Mouse (Mus musculus): ENCODE data around the gene Auts2.

Gene Auts2

DNA sequence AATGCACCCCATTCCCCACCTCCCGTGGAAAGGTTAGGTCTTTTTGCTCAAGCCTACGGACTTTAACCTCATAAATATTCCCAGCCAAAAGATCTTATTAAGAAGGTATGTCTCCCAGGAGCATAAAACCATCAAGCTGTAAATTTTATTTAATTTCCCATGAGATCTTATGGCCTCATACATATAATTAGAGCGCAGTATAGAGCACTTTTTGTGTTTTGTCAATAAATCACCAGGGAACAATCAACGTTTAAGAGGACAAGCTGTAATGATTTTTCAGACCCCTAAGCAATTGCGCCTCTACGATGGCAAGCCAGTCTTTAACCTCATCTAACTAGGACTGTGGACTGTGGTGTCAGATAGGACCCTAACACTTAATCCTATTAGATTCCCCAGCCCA lies 820.4 kb downstream of the Auts2 start:
- DNase-seq (ENCODE audit: low spot score), result no peak

DNA sequence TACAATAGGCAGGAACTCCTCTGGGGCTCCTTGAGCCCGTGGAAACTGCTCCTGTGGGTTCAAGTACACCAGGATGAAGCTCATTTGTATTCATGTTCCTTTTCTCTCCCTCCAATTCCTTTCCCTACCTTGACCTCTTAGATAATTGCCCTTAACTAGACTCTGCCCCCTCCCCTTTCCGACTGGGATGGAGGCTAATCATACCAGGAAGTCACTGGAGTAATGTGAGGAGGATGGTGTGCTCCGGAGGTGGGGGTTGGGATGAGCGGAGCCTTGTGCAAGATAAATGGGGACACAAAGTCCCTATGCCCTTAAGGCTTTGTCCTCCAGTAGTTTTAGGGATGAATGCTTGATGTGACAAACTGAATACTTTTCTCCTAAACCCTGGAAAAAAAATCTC lies 820.8 kb downstream of the Auts2 start:
- DNase-seq (ENCODE audit: low spot score), result no peak

DNA sequence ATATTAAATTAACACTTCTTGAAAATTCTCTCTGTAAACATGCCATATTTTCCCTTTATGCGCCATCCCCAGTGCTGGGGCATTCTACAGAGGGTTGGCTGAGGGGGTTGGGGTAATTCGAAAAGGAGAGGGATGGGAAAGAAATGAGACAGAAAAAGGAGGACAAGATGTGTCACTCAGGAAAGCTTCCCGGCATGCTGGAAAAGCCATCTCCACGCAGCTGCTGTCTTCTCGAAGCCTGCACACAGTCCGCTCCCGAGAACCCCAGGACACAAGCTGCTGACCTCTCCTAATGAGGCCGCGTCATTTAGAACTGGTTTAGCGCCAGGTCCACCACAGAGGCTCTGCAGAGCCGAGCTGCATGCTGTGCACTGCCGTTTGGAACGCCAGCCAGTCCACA lies 825.1 kb downstream of the Auts2 start:
- DNase-seq (ENCODE audit: low spot score), result no peak

DNA sequence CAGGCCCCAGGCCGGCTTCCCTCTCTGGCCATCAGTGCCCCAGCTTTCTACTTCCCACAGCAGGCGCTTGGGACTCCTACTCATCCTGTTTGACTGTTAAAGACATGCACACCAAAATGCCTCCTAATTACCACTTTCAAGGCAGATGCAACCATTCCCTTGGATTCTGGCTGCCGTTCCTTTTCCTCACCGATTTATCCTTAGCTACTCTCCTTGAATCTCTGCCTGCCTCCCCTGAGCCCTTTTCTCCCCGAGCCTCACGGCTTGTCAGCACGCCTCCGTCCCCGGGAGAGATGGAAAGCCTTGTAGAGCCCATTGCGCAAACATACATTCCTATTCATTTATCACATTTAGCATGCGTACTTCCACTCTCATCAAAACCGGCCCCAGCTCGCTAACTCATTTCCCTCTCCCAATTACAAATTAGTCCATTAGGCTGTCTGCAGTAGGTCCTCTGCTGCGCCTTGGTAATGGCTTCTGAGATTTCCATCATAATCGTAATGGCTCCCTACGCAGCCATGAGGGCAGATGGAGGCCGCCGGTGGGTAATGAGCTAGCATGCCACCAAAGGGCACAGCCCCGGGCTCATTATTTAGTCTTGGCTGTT lies 825.7 kb downstream of the Auts2 start:
- DNase-seq (ENCODE audit: low spot score), result no peak

DNA sequence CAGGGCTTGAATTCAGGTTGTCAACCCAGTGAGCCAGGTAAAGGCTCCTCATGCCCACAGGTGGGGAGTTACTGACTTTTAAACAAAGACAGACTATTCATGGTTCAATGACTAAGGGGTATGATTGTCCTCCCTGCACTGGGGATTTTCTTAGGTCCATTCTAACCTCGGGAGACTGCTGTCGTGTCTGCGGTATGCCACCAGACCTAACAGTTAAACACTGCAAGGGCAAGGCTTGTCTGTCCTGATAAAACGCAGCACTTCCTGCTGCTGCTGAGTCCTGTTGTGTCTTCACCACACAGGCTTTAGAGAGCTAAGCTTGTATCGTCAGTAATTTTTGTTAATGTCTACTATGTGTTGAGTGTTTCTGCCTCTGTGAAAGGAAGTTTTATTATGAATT lies 828.2 kb downstream of the Auts2 start:
- no peak for DNase-seq (ENCODE audit: low spot score)

DNA sequence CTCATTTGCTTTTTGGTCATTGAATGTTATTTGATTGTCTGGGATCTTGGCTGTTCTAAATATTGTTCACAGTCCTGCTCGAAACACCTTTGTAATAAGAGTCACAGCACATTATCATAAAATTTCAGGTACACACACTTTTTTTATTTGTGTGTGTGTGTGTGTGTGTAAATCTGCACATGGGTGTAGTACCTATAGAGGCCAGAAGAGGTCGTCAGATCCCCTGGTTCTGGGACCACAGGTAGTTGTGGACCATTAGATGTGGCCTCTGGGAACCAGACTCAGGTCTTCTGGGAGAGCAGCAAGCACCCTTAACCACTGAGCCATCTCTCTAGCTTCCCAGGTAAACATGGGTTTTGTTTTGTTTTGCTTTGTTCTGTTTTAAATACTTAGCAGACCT lies 830.7 kb downstream of the Auts2 start:
- DNase-seq (ENCODE audit: low spot score), result no peak

DNA sequence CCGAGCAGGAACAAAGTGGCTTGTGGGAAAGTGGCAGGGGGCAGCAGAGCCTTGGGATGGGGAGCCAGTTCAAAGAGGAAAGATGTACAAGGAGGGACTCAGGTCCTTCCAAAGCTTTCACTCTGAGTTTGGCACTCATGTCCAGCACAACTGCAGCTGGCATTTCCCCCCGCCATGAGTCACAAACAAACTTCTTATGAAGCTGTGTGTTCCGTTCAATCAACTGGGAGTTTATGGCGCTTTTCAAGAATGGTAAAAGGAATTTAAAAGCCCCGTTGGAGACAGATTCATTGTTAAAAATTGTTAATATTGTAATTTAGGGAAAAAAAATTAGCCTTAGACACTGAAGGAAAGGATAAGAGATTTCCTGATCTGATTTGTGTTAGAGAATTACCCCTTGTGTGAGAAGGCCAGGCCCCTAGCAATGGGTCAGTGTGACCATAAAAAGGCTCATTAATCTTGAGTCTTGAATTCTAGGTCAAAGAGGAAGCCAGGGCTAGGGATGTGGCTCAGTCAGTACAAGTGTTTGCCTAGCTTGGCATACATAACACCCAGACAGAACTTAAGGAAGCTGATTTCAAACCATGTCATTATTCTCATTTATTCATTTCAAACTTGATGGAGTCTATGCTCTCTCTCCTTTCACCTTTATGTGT lies 831.5 kb downstream of the Auts2 start:
- DNase-seq (ENCODE audit: low spot score), result no peak

DNA sequence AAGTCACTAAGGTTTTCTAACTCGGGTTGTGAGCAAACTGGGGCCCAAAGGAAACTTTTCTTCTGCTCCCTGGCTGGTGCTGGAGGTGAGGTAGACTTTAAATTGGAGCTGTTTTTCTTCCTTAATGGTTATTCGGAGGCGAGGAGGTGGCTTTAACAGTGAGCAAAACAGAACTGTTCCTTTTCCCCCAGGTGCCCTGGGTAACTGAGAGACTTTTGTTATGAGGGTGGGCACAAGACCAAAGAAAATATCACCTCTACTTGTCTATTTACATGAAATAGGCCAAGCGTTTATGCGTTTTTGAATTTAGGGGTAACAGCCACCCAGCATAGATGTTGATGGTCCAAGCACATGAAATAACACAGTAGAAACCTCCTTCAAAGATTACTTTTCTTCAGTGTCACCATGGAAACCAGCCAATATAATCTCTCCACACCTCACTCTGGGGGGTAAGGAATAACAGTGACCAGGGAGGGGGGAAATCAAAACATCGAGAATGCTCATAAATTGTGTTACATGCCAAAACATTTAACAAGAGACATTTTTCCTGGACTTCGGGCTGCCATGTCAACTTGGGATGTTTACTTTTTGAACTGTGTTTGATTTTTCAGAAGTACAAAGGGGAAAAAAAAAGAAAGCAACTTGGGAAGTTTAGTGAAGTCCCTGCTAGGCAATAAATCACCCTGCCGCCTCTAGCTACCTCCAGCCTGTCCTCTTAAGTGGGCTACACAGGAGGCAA lies 832.2 kb downstream of the Auts2 start:
- no peak for DNase-seq (ENCODE audit: low spot score)

DNA sequence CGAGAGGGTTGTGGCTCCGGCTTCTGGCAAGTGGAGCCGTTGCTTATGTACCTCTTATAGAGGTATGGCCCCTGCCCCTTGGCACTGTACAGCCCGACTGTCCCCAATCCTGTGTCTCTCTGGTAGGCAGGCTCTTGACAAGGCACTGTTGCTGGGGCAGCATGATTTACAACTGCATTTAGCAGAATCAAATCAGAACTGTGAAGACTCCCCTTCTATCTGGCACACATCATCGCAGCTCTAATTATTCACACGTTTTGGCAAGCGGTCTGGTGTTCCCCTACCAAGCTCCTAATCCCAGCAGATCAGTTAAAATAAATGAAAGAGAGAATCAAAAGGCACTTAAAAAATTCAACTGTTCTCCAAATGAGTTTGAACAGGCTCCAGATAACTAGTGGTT lies 835.7 kb downstream of the Auts2 start:
- no peak for DNase-seq (ENCODE audit: low spot score)

DNA sequence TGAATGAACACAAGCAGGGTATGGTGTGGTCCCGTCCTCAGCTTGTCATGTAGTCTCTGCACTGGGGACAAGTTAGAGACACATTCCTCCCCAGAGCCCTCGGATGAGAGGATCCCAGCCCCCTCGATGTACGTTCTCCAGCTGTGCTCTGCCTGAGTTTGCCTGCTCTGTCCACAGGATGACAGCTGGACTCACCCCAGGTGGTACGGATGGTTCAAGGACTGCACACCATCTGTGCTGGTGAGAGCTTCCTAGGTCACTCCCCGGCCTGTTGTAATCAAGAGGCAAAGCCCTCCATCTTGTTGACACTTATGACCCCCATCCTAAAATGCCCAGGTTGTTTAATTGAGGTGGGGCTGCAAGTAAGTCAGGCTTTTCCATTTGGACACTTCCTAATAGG lies 839.4 kb downstream of the Auts2 start:
- DNase-seq (ENCODE audit: low spot score), result no peak

DNA sequence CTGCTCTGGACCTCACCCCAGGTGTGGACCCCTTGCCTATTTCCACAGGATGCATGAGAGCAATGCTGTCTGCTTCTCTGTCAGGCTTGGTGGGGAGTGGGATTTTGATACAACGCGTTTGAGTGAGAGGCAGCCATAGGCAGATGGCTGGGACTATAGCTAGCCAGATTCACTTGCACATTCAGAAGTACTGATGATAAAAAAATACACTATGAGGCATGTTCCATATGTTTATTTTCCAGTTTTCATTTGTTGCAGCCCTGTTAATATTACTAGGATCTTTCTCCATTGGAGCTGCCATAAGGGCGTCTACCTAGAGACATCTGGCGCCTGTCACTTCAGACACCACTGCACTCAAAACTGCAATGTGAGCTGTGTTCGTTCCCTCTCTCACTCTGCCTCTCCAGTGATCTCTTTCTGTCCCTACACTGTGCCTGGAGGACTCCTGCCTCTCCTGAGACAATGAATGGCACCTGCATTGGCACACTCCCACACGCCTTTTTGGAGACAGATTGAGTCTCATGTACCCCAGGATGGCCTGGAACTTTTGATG lies 840.2 kb downstream of the Auts2 start:
- DNase-seq (ENCODE audit: low spot score), result no peak

DNA sequence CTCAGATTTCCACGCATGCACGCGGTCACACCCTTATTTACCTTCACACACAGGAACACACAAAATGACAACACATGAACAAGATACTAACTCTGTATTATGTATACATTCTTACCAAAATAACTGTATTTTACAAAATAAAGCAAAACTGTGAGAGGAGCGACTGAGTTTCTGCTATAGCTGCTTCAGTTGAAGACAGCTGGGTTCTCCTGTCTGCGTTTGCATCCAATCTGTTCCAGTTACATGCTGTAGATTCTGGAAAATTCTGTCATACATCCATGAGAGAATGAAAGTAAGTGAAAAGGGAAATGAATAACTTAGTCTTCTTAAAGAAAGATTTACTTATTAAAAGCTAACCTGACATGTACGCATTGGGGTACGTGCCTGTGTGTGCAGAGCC lies 844.2 kb downstream of the Auts2 start:
- no peak for DNase-seq (ENCODE audit: low spot score)

DNA sequence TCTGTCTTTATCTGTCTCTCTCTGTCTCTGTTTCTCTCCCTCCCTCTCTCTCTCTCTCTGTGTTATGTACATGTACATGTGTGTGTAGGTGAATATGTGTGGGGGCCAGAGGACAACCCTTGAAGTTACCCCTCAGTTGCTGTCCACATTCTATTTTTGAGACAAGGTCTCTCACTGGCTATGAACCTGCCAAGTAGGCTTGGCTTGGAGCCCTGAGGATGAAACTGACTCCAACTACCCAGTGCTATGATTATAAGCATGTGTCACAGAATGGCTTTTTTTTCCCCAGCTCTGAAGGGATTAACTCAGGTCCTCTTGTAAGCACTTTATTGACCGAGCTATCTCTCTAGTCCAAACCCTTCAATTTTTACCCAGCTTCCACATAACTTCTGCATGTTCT lies 852.4 kb downstream of the Auts2 start:
- no peak for DNase-seq (ENCODE audit: low spot score)

DNA sequence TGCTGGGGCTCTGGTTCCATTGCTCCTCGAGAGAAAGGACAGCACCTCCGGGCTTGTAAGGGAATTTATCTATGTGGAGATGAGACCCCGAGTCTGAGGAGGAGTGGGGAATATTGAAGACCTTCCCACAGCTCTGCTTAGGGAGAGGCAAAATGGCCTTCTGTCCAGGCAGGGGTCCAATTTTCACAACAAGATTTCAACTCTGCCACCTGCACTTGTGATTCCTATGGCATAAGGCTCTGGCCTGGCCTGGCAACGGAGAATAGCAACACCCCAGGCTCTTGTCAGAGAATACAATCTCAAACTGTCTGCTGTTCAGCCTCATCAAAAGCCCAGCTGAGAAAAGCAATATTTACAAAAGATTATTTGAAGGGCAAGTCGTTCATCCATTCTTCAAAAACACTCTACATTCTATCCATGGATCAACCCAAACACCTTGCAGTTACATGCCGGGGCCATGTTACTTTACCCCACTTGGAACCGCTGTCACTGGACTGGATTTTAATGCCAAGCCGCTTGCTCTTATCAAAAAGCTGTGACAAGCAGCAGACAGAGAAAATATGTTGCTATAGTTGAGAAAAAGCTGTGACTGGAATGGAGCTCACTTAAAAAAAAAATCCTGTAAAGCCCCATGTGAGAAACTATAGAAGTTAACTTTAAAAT lies 856.1 kb downstream of the Auts2 start:
- no peak for DNase-seq (ENCODE audit: low spot score)

DNA sequence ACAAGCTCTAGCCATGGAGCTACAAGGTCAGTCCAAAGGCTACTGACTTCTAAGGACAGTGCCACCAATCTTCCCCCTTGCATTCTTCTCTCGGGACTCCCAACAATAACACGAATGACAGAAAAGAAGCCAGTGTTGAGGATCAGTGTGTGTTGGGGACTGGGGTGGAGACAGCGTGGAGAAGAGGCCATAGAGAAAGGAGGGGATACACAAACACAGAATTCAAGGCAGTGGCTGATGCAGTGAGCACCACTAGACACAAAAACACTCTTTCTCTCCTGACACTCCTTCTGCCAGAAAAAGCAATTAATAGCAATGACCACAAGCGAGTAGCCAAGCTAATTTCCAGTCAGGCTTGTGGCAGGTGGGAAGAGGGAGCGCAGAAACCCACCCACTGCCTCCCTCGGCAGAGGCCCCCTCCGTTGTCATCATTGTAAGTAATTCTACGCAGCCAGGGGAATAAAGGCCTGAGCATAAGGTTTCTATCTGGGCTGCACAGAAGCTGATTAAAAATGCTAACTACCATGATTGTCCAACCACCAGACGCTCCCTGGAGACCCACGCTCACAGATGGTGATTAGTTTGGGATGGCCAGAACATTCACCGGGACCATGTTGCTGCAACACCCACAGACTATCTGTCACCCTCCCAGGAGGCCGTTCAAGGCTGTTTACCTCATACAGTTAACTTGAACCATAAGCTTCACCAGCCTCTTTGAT lies 862.9 kb downstream of the Auts2 start:
- DNase-seq (ENCODE audit: low spot score), result no peak

DNA sequence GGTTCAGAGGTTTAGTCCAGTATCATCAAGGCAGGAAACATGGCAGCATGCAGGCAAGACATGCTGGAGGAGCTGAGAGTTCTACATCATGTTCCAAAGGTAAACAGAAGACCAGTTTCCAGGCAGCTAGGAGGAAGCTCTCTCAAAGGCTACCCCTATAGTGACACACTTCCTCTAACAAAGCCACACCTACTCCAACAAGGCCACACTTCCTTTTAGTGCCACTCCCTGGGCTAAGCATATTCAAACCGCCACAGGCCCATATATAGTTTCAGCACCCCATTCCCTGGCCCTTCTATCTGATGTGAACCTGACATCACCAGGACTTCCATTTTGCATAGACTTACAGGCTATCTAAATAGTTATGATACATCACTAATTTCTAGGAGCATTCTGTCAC lies 863.6 kb downstream of the Auts2 start:
- DNase-seq (ENCODE audit: low spot score), result no peak

DNA sequence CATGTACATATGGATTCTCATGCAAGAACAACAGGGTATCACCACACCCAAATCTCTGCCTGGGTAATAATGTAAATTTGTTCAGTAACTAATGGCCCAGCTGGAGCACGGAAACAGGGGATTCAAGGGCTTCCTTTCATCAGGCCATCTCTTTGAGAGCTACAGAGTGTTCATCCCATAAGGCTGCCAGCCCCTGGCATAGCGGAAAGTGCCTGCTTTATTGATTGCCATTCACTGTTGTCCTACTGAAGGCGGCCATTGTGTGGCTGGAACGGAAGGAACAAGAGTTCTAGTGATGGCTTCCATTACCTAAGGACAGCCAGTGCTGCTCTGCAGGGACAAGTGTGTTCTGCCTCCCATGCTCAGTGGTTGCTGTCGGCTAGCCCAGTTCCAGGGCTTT lies 865.6 kb downstream of the Auts2 start:
- DNase-seq (ENCODE audit: low spot score), result peak; percentile 65

DNA sequence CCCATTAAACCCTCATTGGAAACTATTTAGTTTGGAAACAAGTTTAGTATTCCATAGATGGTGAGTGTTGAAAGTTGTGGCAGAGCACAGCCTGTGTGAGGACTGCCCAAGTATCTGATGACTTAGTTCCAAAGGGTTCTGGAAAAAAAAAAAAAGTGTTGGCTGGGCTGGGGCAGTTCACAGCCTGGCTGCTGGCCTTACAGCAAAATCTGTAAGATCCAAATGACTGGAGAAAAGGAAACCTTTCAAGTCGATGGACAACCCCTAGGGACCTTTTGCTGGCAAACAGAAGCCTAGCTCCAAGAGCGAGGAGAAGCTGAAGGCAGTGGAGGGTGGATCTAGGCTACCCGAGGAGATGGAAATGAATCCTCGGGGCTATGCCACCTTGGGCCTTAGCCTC lies 869.4 kb downstream of the Auts2 start:
- no peak for DNase-seq (ENCODE audit: low spot score)

DNA sequence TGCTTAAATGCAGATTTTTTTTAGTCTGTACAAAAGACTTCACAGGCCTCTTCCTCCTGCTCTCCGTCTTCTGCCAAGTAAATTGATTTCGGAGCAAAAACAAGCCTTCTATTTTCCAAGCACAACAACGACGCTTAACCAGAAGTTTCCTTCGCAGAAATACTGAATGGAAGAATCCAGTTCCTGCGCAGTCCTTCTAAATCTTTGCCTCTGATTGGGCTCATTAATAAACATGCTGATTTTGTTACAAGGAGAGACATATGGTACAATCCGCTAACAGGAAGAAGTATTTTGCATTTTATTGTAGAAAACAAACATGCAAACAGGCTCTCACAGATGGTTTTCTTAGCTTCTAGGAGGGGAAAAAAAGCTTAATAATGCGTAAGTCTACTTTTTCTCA lies 878.1 kb downstream of the Auts2 start:
- DNase-seq (ENCODE audit: low spot score), result no peak

DNA sequence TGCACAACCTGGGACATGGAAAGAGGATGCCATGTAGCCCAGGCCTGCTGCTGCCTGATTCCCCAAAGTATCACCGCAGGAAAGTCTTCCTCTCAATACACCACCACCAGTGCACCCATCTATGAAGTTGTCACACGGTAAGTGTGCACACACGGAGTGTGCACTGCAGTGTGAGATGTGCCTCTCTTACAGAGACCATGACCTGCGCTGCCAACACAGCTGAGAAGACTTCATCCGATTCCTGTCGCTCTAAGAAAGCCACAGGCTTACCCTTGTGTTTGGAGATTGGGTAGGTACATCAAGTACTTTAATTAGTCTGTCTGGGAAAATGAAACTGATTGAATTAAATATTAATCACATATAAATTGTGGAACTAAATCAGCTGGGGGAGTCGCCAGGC lies 878.5 kb downstream of the Auts2 start:
- no peak for DNase-seq (ENCODE audit: low spot score)

DNA sequence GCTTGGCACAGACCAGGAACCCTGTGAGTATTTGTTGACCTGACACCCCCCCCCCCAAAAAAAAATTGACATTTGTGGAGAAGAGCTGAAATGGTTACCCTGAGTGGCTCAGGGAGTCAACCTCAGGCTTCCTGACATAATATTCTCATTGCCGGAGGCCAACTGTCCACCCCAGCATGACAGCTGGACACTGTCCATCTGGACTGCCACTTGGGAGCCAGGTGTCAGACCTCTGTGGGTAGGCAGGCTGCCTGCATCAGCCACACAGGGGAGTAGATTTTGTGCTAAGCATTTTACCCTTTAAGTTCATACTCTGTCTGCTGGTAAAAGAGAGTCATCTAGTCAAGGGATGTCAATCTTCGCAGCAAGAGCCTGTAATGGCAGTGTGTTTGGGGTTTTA lies 880.5 kb downstream of the Auts2 start:
- DNase-seq (ENCODE audit: low spot score), result no peak

DNA sequence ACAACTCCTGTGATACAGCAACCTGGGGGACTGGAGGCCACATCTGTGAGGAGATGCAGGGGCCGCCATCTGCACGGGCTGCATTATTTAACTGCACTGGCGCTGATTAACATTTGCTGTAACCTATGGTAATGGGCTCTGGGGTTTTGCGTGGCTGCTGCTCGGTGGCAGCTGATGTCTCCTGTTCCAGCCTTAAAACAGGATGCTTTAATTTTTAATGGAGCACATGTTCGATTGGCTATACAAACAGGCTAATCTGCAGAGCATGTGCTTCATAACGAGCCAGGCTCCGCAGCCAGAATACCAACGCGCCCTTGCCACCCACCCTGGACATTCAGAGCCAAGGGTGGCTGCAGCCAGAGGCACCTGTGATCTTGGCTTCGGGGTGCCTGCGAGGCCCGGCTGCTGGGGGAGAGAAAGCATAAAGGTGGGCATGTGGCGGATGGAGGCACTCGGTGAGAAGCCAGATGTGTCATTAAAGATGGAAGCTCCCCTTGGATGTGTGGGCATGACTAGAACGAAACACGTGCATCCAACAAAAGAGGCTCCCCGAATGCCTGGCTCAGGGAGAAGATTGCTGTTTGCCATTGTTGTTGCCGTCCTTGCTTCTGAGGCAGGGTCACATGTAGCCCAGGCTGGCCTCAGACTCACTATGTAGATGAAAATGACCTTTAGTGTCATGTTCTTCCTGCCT lies 884.2 kb downstream of the Auts2 start:
- no peak for DNase-seq (ENCODE audit: low spot score)

All from left cerebral cortex, adult 11 months (tissue).